Mouse (Mus musculus) left cerebral cortex, adult 6 months (tissue): ENCODE results near the gene Gpr101. TPM values are rescaled to one million over a fixed set of nuclear protein-coding genes. Genes with fewer than 3 reads are reported as not detected.

ENCODE experiments used
- long read RNA-seq, 2 experiments: library from polyadenylated mRNA; unstranded; transcript quantifications; one replicate each; pipeline ENCODE4 v2.0.0; 2019 to 2020
- polyA plus RNA-seq: library from polyadenylated mRNA; unstranded; fragments of <200 nt; fragmentation: Nextera tagmentation; gene quantifications from 2 replicates; pipeline ENCODE4 v1.2.3, GENCODE M21; 2021

Gene Gpr101
- 0.24 and 1.1 TPM in 2 replicates for polyA plus RNA-seq
- long read RNA-seq, experiment 1, full-length matches to known transcripts, result 5 of 7 reads
- long read RNA-seq, experiment 1, partial matches to known transcripts, result 0 of 7 reads
- long read RNA-seq, experiment 1, other reads (novel, unspliced or antisense), result 2 of 7 reads
- long read RNA-seq, experiment 2, full-length matches to known transcripts, result 1 of 2 reads
- long read RNA-seq, experiment 2, partial matches to known transcripts, result 0 of 2 reads
- long read RNA-seq, experiment 2, other reads (novel, unspliced or antisense), result 1 of 2 reads

DNA sequence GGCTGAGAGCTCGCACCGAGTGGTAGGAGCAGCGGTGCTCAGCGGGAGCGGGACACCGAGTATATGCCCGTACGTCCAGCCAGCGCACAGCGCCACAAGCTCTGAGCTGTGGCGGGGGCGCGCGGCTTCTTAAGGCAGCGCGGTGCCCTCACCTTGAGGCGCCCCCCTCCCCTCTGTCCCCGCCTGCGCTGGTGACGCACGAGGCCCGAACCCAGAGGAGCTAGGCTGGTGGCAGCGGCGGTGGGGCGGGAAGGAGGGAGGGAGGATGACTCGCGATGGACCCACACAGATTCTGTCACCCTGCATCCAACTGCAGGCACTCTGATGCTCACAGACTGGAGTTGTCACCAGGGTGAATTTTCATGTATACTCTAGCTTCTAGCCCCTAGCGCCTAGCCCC, at the start of gene Gpr101:
Gpr101 (minus strand) TSS at position 124 of the 400 bp plus-strand sequence.

Other genes starting within 250 kb of the Gpr101 start
- gene Arhgef6, start 165.0 kb downstream of the Gpr101 start, polyA plus RNA-seq, result 4.5 and 4.6 TPM in 2 replicates
- 38.8 and 47.8 TPM in 2 replicates for gene Rbmx, start 110.7 kb downstream of the Gpr101 start, polyA plus RNA-seq
- not detected in 2 replicates for gene Gm364, start 94.6 kb downstream of the Gpr101 start, polyA plus RNA-seq